Mouse (Mus musculus): Measurements from ENCODE around the gene Taok1.

DNA sequence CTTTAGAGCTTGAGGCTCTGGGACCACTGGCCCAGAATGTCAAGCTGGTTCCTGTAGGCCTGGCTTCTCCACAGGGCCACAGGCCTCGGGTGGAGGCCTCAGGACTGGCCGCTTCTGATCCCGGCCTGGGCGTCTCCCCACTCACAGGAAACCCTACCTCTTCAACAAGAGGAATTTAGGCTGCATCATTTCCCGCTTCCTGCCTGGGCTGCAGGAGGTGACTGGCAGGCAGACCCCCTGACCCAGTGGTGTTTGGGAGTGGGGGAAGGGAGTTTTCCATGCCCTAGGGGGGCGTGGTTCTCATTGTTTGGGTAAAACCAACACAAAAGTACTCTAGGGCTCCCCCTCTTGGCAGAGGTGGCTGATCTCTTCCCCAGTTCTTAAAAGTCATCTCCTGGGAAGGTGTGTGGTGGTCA, 110.3 kb downstream of the Taok1 start:
- TF ChIP-seq CTCF (IDR thresholded peaks at IDR 0.05), result peak; percentile 61
- TF ChIP-seq EP300 (IDR thresholded peaks at IDR 0.05), result peak; percentile 91

Measured in lung, postnatal 0 days (tissue).